Mouse (Mus musculus) hindbrain, embryonic 15.5 days (tissue): ENCODE data around the gene Sgce. TPM values are rescaled to one million over a fixed set of nuclear protein-coding genes. Genes with fewer than 3 reads are reported as not detected.

Experiments used
- ATAC-seq: fragments of 200-750 bp; cut with Nextera tagmentation; 2 replicates; pipeline ENCODE4 v1.8.0; 2017; ENCODE audit warnings: low read depth, moderate number of reproducible peaks, moderate TSS enrichment; ENCODE audit not compliant: low FRiP score
- H3K27ac ChIP-seq: fragments of 300-500 bp; sonication (generic); replicated peaks from 2 replicates; pipeline ENCODE4 v1.5.1; 2015; ENCODE audit warnings: mild to moderate bottlenecking, inconsistent platforms
- H3K27me3 ChIP-seq: fragments of 300-500 bp; sonication (generic); 2 replicates; pipeline ENCODE4 v1.6.1; 2015; ENCODE audit warnings: control low read depth, inconsistent platforms
- H3K36me3 ChIP-seq: fragments of 300-500 bp; sonication (generic); 2 replicates; pipeline ENCODE4 v1.6.1; 2015; ENCODE audit warnings: control low read depth, inconsistent platforms
- H3K4me1 ChIP-seq: fragments of 300-500 bp; sonication (generic); replicated peaks from 2 replicates; pipeline ENCODE4 v1.6.1; 2015; ENCODE audit warnings: control low read depth, inconsistent platforms
- H3K4me2 ChIP-seq: fragments of 300-500 bp; sonication (generic); 2 replicates; pipeline ENCODE4 v1.6.1; 2015; ENCODE audit warnings: moderate library complexity, mild to moderate bottlenecking, inconsistent platforms
- H3K4me3 ChIP-seq: fragments of 300-500 bp; sonication (generic); 2 replicates; pipeline ENCODE4 v1.5.1; 2015; ENCODE audit warnings: mild to moderate bottlenecking, inconsistent platforms
- H3K9ac ChIP-seq: fragments of 300-500 bp; sonication (generic); 2 replicates; pipeline ENCODE4 v1.6.1; 2015; ENCODE audit warnings: inconsistent platforms
- H3K9me3 ChIP-seq: fragments of 300-500 bp; sonication (generic); 2 replicates; pipeline ENCODE4 v1.6.1; 2016; ENCODE audit warnings: control low read depth, inconsistent platforms
- WGBS: fragments of 180-500 bp; shearing (Covaris S2); methylation state at CpG from one replicate; pipeline ENCODE4 v1.1.7; 2015; 5-methylcytosine and 5-hydroxymethylcytosine counted together
- polyA plus RNA-seq: library from polyadenylated mRNA; unstranded; fragments of >200 nt; fragmentation: Nextera tagmentation; extraction: Ambion mirVana; gene quantifications from 2 replicates; pipeline ENCODE4 v1.2.1, GENCODE M21; 2015

Gene Sgce
- polyA plus RNA-seq, 1 experiment from 2014 or later = 57.6 TPM

- ATAC-seq = no peak
- no peak overlapping the region for H3K27ac ChIP-seq
Observed at GRCm38 (mm10) chr6:4717344-4717743, 29.7 kb downstream of the Sgce start.

GRCm38 (mm10) chr6:4716171-4716570, 30.8 kb downstream of the Sgce start:
- WGBS = 96% methylated on average over 2 of the region's 2 CpGs
- Histone ChIP-seq H3K9me3 (no peaks in the 10 kb centered on the region), H3K4me2 (no peak overlapping the region), H3K4me1 (no peaks in the 10 kb centered on the region), H3K4me3 (no peak overlapping the region), H3K27ac (no peak overlapping the region), H3K9ac (no peak overlapping the region), H3K36me3 (no peaks in the 10 kb centered on the region), H3K27me3 (no peaks in the 10 kb centered on the region)
- ATAC-seq = no peak

More at GRCm38 (mm10) chr6:4717344-4717743, 29.7 kb downstream of the Sgce start:
- Histone ChIP-seq H3K36me3 (no peaks in the 10 kb centered on the region), H3K9ac (no peak overlapping the region), H3K9me3 (no peaks in the 10 kb centered on the region), H3K4me2 (no peak overlapping the region), H3K27me3 (no peaks in the 10 kb centered on the region), H3K4me3 (no peak overlapping the region), H3K4me1 (peaks cover 11% of the 10 kb centered on the region; the same call in 1 of the 2 replicates)
- 84% methylated on average over 2 of the region's 2 CpGs for WGBS

DNA sequence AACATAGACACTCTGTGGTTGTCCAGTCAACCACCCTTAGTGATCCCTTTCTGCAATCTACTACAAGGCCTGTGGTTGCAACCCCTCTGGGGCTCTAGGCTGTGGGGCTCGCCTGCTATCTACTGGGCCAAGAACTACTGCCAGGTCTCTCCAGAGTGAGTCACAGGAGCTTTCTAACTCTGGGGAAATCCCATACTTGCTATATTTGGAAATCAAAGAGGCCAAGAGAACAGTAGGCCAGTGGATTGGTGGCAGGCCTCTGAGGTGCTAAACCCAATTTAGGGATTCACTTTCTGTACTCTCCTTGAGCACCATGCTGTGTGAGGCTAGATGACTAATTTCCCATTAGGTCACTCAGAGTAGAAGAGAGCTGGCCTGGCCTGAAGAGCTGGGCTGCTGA, 38.0 kb downstream of the Sgce start:
- Histone ChIP-seq H3K4me1 (no peaks in the 10 kb centered on the region), H3K4me3 (no peak overlapping the region), H3K27me3 (no peaks in the 10 kb centered on the region), H3K9ac (no peak overlapping the region), H3K36me3 (0 out of 2 replicates have a peak, but pooled peaks cover 2% of the 10 kb centered on the region), H3K27ac (no peak overlapping the region), H3K9me3 (no peaks in the 10 kb centered on the region), H3K4me2 (no peak overlapping the region)
- ATAC-seq = no peak
- WGBS = 92% methylated on average over 1 of the region's 1 CpGs

- H3K36me3 ChIP-seq = 0 out of 2 replicates have a peak, but pooled peaks cover 2% of the 10 kb centered on the region
- no peaks in the 10 kb centered on the region for H3K27me3 ChIP-seq
- no peak overlapping the region for H3K4me3 ChIP-seq
- no peak overlapping the region for H3K27ac ChIP-seq
- H3K4me2 ChIP-seq = no peak overlapping the region
- ATAC-seq = no peak
- no peaks in the 10 kb centered on the region for H3K9me3 ChIP-seq
- 86% methylated on average over 5 of the region's 5 CpGs for WGBS
- no peak overlapping the region for H3K9ac ChIP-seq
- no peaks in the 10 kb centered on the region for H3K4me1 ChIP-seq
Observed at GRCm38 (mm10) chr6:4706415-4706814, 40.6 kb downstream of the Sgce start.

- H3K9ac ChIP-seq = no peak overlapping the region
- no peak overlapping the region for H3K27ac ChIP-seq
- 0 out of 2 replicates have a peak, but pooled peaks cover 2% of the 10 kb centered on the region for H3K36me3 ChIP-seq
- no peak overlapping the region for H3K4me2 ChIP-seq
- 91% methylated on average over 7 of the region's 7 CpGs for WGBS
- H3K4me3 ChIP-seq = no peak overlapping the region
- H3K4me1 ChIP-seq = no peaks in the 10 kb centered on the region
- no peaks in the 10 kb centered on the region for H3K27me3 ChIP-seq
- ATAC-seq = no peak
- no peaks in the 10 kb centered on the region for H3K9me3 ChIP-seq
Observed at GRCm38 (mm10) chr6:4703908-4704307, 43.1 kb downstream of the Sgce start.

- Histone ChIP-seq H3K36me3 (0 out of 2 replicates have a peak, but pooled peaks cover 2% of the 10 kb centered on the region), H3K9ac (no peak overlapping the region), H3K4me3 (no peak overlapping the region), H3K4me1 (no peaks in the 10 kb centered on the region), H3K9me3 (no peaks in the 10 kb centered on the region), H3K27ac (no peak overlapping the region), H3K27me3 (no peaks in the 10 kb centered on the region), H3K4me2 (no peak overlapping the region)
- no peak for ATAC-seq
- 90% methylated on average over 8 of the region's 8 CpGs for WGBS
Observed at GRCm38 (mm10) chr6:4701641-4702040, 45.4 kb downstream of the Sgce start.

DNA sequence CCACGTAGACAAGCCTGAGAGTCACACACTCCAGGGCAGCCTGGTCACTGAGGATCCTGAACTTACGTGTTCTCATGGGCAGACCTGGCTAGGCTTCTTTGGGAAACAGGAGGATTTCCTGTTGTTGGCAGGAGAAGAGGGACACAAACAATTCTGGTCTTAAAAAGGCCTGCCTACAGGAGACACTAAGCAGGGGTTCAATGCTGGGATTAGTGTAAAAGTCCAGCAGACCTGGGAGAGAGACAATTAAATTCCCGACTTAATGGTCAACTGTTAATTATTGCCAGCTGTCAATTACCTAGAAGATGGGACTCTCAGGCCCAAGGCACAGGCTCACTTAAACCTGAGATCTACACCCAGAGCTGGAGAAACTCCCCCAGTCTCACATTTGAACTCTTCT, 51.2 kb downstream of the Sgce start:
- H3K4me3 ChIP-seq = no peak overlapping the region
- no peak overlapping the region for H3K4me2 ChIP-seq
- H3K36me3 ChIP-seq = no peaks in the 10 kb centered on the region; the same call in 1 of the 2 replicates
- no peak for ATAC-seq
- 80% methylated on average over 3 of the region's 3 CpGs for WGBS
- H3K27ac ChIP-seq = no peak overlapping the region
- H3K9me3 ChIP-seq = no peaks in the 10 kb centered on the region
- no peaks in the 10 kb centered on the region for H3K4me1 ChIP-seq
- no peak overlapping the region for H3K9ac ChIP-seq
- no peaks in the 10 kb centered on the region for H3K27me3 ChIP-seq

DNA sequence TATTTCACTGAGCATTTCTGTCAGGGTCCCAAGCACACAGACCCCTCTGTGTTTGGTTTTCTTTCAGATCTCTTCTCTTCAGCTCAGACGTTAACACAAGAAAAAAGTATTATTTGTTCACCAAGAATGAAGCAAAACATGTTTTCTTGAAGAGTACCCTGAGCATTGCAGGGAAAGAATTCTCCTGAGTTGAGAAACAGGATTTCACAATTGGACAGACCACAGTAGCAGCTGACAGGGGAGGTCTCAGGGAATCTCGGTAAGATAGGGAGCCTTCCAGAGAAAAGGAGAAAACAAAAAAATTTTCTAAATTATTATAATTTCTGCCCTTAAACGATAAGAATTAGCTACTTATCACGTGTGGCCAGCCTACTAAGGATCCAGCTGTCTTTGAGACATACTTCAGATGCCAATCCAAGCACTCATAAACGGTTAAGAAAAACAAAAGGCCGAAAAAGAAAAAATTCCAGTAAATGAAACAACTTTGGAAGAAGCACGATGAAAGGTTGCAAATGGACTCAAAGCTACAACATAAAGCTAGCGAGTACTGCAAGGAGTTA, 52.3 kb downstream of the Sgce start:
- 79% methylated on average over 8 of the region's 8 CpGs for WGBS
- ATAC-seq = no peak
- H3K9ac ChIP-seq = no peak overlapping the region

GRCm38 (mm10) chr6:4693544-4693943, 53.5 kb downstream of the Sgce start:
- H3K4me3 ChIP-seq = no peak overlapping the region
- WGBS = 74% methylated on average over 10 of the region's 10 CpGs
- no peak overlapping the region for H3K9ac ChIP-seq
- no peak overlapping the region for H3K27ac ChIP-seq
- no peaks in the 10 kb centered on the region for H3K27me3 ChIP-seq
- H3K9me3 ChIP-seq = no peaks in the 10 kb centered on the region
- H3K4me2 ChIP-seq = no peak overlapping the region
- no peak for ATAC-seq
- peaks cover 3% of the 10 kb centered on the region for H3K36me3 ChIP-seq
- no peaks in the 10 kb centered on the region for H3K4me1 ChIP-seq

More for the DNA sequence above, 52.3 kb downstream of the Sgce start:
- H3K4me3 ChIP-seq = no peak overlapping the region
- H3K27me3 ChIP-seq = no peaks in the 10 kb centered on the region
- no peaks in the 10 kb centered on the region; the same call in none of the 2 replicates for H3K36me3 ChIP-seq
- no peak overlapping the region for H3K4me2 ChIP-seq
- H3K27ac ChIP-seq = no peak overlapping the region
- no peaks in the 10 kb centered on the region for H3K9me3 ChIP-seq
- no peaks in the 10 kb centered on the region for H3K4me1 ChIP-seq

DNA sequence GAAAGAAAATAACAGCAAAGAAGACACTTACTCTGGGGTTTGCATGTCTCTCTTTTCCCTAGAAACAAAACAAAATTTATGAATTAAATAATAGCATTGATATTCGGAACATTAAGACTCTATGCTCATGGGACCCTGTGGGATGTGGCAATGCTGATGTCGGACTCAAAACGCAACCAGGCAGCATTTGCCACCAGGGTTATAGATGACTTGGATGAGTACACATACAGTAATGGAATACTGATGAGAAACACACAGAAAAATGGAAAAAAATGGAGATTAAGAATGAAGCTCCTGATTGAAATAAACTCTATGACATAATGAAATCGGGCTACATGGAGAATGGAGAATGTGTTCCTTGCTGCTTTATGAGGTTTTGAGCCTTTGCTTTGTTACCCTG, 56.6 kb downstream of the Sgce start:
- WGBS = 48% methylated on average over 4 of the region's 4 CpGs
- H3K9me3 ChIP-seq = no peaks in the 10 kb centered on the region
- peaks cover 3% of the 10 kb centered on the region for H3K36me3 ChIP-seq
- H3K4me3 ChIP-seq = no peak overlapping the region
- no peaks in the 10 kb centered on the region for H3K4me1 ChIP-seq
- ATAC-seq = no peak
- H3K27me3 ChIP-seq = no peaks in the 10 kb centered on the region
- H3K9ac ChIP-seq = no peak overlapping the region
- no peak overlapping the region for H3K27ac ChIP-seq
- H3K4me2 ChIP-seq = no peak overlapping the region

GRCm38 (mm10) chr6:4684706-4685340, 62.2 kb downstream of the Sgce start:
- no peak overlapping the region for H3K27ac ChIP-seq
- H3K4me1 ChIP-seq = no peaks in the 10 kb centered on the region
- no peak for ATAC-seq
- H3K36me3 ChIP-seq = 0 out of 2 replicates have a peak, but pooled peaks cover 3% of the 10 kb centered on the region
- no peak overlapping the region for H3K9ac ChIP-seq
- no peaks in the 10 kb centered on the region for H3K9me3 ChIP-seq
- WGBS = 66% methylated on average over 10 of the region's 10 CpGs
- no peaks in the 10 kb centered on the region for H3K27me3 ChIP-seq
- no peak overlapping the region for H3K4me3 ChIP-seq
- no peak overlapping the region for H3K4me2 ChIP-seq

DNA sequence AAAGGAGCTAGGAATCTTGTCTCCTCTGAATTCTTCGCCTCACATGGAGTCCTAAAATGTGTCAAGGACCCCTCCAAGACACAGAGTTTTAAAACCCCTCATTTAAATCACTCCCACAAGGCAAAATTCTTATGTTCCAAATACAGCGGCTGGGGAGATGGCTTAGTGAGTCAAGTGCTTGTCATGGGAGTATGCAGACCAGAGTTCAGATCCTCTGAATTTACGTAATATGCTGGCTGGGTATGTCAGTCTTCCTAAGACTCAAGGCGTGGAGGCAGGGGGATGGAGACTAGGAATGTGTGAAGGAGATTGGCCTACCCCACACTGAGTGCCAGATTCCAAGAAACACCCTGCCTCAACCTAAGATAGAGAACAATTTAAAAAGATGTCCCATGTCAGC, 66.4 kb downstream of the Sgce start:
- no peak overlapping the region for H3K4me3 ChIP-seq
- no peak overlapping the region for H3K27ac ChIP-seq
- H3K27me3 ChIP-seq = no peaks in the 10 kb centered on the region
- no peaks in the 10 kb centered on the region for H3K36me3 ChIP-seq
- H3K4me1 ChIP-seq = no peaks in the 10 kb centered on the region
- ATAC-seq = no peak
- H3K9ac ChIP-seq = no peak overlapping the region
- WGBS = 90% methylated on average over 4 of the region's 4 CpGs
- H3K4me2 ChIP-seq = no peak overlapping the region
- H3K9me3 ChIP-seq = no peaks in the 10 kb centered on the region
